Mouse (Mus musculus) brain, embryonic 18.5 days (tissue): ENCODE results near the gene Npdc1.

Experiments
- DNase-seq: peaks from one replicate; pipeline ENCODE4 v3.0.0-alpha.2; 2012; ENCODE audit warnings: low read depth, low spot score

Gene Npdc1

GRCm38 (mm10) chr2:25399051-25399450, at the start of gene Npdc1:
Gene Npdc1, plus strand, starts transcription at chr2:25399351.
- no peak for DNase-seq

- no peak for DNase-seq
Measured at GRCm38 (mm10) chr2:25349499-25349898, 49.7 kb upstream of the Npdc1 start.

DNA sequence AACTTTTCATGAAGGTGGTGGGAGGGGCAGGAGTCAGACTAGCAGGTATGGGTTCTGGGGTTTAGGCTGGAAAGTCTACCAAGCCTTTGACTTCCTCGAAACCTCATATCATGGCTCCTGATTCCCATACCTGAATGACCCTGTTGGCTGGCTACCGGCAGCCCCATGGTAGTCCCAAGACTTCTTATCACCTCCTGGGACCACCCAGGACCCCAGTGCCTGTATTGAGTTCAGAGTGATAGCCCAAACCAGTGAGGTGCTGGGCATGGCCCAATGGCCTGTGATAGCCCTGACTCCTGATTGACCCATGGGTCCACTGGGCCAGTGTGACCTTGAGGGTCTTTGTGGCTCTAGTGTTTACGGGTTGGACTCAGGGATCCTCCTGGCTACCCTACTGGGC, 48.5 kb upstream of the Npdc1 start:
- DNase-seq: no peak

- DNase-seq: no peak
Measured at GRCm38 (mm10) chr2:25354211-25354610, 44.9 kb upstream of the Npdc1 start.

DNA sequence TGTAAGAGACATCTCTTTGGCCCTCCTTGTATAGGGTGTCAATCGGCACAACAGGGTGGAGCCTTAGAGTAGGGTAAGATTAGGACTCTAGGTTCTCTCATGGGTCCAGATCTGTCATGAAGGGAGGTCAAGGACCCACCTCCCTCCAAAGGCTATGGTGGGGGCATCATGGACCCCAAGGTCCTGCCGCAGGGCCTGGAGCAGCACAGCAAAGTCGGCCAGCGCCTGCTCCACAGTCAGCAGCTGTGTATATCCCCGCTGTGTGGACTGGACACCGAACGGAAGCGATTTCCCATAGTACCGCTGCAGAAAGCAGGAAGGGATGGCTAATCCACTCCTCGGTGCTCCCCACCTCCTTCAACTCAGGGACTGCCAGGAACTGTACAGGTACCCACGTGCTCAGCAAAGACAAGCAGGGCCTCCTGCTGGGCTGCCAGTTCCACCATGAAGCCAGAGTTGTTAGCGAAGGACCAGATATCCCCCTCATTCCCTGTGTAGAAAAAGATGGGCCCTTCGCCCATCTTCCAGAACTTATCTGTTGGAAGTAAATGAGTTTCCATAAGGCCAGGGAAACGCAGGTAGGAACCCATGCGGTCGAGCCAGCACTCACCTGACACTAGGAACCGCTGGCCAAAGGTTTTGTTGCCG, 43.6 kb upstream of the Npdc1 start:
- no peak for DNase-seq

DNA sequence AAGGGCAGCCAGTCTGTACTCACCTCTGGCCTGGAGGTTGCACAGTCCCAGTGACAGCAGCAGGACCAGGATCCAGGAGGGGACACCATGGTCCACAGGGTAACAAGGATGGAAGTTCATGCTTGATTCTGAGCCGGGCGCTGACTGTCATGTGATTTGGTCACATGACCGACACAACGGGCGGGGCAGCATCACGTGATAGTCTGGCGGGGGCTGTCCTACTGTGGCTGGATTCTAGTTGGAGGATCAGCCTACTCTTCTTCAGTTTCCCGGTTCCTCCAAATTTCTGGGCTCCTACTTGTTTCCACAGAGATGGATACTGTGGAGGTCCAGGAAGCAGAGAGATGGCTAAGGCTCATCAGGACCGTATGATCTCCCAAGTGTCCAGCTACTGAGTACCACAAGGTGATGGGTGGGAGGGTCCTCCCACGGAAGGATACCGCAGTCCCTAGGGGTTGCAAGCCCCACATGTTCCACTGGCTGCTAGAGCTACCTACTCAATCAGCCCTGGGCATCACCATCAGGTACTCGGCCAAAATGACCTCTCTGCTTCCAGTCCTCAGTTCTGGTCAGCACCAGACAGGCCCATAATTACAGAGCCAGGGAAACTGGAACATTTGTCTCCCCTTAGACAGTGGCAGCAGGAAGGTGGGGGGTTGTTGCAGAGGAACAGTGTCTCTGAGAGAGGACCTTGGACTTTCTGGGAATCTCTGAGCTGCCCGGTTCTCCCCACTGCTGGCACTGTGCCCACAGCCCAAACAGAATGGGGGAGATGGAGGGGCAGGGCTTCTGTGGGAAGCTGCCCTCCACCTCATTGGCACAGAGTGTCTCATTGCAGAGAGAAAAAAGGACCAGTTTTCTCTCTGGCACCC, 42.7 kb upstream of the Npdc1 start, which contains the start of gene Dpp7:
TSS of gene Dpp7 (minus strand) at position 152 of the 872 bp plus-strand sequence.
- peak; percentile 74 for DNase-seq

DNA sequence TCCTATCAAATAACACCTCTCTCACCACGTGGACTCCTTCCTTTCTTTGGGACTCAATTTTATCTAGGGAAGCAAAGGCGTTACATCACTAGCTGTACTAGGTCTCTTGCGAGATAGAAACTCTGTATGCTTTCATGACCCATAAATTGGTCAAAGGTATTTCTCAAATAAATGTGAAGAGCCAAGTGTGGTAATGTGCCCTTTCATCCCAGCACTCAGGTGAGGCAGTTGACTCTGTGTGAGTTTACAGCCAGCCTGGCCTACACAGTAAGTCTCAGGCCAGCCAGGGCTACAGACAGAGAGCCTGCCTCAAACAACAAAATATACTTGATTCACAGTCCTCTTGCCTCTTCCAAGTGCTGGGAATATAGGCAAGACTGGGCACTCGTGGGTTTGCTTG, 39.3 kb upstream of the Npdc1 start:
- DNase-seq: no peak

DNA sequence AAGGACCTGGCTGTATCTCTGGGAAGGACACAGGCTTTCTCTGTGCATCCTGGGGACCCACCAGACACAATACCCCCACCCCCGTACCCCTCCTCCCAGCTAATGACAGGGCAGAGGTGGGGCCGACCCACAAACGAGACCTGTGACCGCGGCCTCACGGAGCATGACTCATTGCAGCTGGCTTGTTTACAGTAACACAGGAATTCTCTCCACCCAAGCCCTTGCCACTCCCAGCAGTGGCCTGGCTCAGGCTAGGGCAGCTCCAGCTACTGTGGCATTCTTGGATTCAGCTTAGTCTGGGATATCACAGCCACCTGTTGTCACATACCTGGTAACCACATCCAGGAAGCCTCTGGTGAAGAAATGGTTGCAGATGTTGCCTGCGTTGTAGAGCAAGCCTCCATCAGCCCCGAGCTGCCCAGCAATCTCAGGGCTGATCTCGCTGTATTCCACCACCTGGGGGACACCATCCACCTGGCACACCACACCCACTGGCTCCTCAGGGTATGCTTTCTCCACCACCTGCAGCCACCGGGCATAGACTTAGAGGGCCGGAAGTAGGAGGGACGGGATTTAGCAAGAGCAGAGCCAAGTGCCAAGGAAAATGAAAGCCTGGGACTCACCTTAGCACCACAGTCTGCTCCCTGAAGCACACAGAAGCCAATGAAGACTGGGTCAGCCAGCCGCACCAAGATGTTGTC, 35.5 kb upstream of the Npdc1 start:
- no peak for DNase-seq

- no peak for DNase-seq
Measured at GRCm38 (mm10) chr2:25364313-25364712, 34.8 kb upstream of the Npdc1 start.

- no peak for DNase-seq
Measured at GRCm38 (mm10) chr2:25364761-25365090, 34.4 kb upstream of the Npdc1 start.

DNA sequence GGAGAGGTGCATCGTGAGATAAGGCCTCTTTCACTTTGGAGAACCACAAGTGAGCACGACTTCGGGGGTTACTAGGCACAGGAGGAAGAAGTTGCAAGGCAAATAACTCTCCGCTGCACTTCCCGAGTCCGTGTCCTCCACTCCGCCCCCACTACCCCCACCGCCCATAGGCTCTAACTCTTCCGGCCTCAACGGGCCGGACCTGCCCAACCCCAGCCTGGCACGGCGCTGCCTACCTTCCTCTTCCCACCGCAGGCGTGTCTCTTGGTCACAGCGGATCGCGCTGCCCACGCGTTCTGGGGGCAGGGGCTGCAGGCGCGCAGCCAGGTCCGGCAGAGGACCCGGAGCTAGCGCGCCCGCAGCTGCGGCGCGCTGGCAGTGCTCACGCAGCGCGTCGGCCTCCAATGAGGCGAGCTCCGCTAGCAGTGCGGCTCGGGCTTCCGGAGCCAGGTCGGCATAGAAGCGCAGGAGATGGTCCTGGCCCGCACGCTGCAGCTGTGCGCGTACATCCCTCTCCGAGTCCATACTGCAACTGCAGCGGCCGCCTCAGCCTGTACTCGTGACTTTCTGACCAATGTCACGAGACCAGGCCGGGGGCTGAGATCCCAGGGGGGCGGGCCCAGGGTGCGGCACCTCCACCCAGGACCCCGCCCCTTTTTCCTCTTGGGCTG, 33.9 kb upstream of the Npdc1 start, which contains the start of gene Uap1l1:
TSS of gene Uap1l1 (minus strand) at position 592 of the 671 bp plus-strand sequence.
- no peak for DNase-seq

DNA sequence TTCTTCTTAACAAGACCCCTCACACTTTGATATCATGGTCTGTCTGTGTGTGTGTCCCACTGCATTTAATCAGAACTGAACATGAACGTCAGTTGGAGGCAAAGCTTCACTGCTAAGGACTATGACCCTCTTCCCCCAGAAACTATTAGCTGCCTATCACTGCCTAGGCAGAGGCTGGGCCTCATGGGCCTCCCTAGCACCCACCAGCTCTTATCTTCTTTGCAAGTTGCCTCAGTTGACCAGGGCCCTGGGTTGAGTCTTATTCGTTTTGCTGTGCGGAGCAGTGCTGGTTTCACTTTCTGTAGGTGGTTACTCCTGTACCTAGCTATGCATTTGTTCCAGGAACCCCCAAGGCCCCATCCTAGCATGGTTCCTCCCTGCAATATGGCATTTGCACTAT, 29.2 kb upstream of the Npdc1 start:
- DNase-seq: no peak

- peak; percentile 79 for DNase-seq
Measured at GRCm38 (mm10) chr2:25371764-25372643, 27.1 kb upstream of the Npdc1 start, which contains the start of gene Sapcd2. Gene Sapcd2, plus strand, starts transcription at chr2:25372321.

- DNase-seq: no peak
Measured at GRCm38 (mm10) chr2:25372644-25373391, 26.3 kb upstream of the Npdc1 start.

GRCm38 (mm10) chr2:25373431-25373830, 25.7 kb upstream of the Npdc1 start:
- no peak for DNase-seq

GRCm38 (mm10) chr2:25376589-25376988, 22.6 kb upstream of the Npdc1 start:
- DNase-seq: no peak

DNA sequence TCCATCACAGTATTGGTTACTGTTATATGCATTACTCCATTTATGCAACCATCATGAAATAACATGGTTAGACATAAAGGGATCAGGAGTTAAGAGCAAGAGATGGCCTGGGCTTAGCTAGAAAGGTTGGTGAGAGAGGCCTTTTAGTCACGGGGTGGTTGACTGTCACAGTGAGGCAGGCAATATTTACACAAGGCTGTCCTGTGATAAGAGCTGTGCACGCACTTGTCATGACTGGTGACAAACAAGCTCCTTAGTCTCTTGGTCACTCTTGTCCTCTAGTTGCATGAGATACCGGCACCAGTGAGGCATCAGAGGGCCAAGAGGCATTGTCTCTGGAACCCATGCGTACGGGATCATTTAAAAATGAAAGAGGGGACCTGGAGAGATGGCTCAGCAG, 14.7 kb upstream of the Npdc1 start:
- no peak for DNase-seq

- no peak for DNase-seq
Measured at GRCm38 (mm10) chr2:25391266-25391665, 7.9 kb upstream of the Npdc1 start.

DNA sequence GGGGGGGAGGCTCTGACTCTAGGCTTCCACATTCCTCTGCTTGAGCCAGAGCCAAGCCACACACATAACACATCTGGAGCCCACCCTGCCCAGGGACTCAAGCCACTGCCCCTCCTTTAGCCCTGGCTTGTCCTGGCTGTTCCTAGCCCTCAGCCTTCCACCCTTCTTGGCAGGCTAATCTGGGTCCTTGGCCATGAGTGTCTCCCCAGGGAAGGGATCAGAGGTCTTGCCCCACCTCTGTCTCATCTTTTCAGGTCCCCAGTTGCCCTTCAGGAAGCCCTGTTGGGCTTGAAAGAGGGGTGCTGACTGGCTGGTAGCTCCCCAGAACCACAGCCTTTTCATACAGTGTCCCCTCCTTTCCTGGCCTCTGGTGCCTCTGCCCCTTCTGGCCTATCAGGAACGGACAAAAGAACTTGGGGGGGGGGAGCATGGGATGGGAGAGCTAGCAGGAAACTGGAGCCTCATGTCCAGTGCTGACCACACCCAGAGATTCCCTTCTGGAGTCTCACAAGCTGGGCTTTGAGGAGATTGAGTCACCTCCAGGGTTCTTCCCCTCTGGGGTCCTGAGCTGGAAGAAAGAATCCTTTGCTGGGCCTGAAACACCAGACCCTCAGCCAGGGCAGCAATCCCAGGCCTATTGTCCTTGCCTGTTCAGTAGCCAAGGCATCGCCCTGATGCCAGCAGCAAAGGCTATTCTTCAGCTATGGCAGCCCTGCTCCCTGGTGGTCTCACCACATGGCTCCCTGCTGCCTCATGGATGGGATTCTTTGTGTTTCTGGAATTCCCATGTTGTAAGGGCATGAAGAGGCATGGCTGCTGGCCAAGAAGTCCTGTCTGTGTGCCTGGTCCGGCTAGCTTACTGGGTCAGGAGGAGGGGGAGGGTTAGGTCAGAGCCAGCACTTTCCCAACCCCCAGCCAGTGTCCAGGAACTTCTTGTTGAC, 4.6 kb upstream of the Npdc1 start:
- peak; percentile 51 for DNase-seq
